Mouse (Mus musculus) megakaryocyte, adult 5-6 weeks (primary cell): ENCODE results near the gene Ccnjl. TPM values are rescaled to one million over a fixed set of nuclear protein-coding genes. Genes with fewer than 3 reads are reported as not detected.
A peak's percentile ranks its signal among the peaks of the same experiment; 100 is the strongest.

Source experiments
- ATAC-seq: 2 replicates; pipeline ENCODE4 v1.8.0; 2016; ENCODE audit warnings: mild to moderate bottlenecking, inconsistent platforms; ENCODE audit not compliant: poor library complexity, severe bottlenecking
- total RNA-seq, 2 experiments: library from RNA; stranded (forward) in 1 of 2; stranded (reverse) in 1 of 2; fragments of 153-499, 151-499 nt in 1 of 2; fragments of 221-1000, 200-1000 nt in 1 of 2; gene quantifications; 2 replicates each; pipeline versions ENCODE4 v1.2.3 to v1.2.4; 2015 to 2017

The Ccnjl gene
- total RNA-seq, 2 experiments from 2014 or later: not detected

DNA sequence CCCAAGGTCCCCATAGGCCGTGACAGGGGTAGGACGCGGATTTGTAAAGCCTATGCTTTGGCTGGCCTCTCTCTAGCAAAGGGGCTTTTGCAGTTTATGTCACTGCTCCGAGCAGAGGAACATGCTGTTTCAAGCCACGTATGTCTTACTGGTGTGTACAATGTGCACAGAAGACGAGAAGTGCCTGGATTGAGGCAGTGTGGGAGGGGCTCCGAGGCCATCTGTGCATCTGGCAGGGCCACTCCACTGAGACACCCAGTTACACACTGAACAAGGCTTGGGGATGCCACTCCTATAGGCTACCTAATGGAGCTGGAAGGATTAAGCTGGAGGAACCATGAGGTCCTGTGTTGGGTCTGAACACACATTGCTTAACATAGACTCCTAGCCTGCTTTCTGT lies 89.8 kb downstream of the Ccnjl start:
- no peak for ATAC-seq

DNA sequence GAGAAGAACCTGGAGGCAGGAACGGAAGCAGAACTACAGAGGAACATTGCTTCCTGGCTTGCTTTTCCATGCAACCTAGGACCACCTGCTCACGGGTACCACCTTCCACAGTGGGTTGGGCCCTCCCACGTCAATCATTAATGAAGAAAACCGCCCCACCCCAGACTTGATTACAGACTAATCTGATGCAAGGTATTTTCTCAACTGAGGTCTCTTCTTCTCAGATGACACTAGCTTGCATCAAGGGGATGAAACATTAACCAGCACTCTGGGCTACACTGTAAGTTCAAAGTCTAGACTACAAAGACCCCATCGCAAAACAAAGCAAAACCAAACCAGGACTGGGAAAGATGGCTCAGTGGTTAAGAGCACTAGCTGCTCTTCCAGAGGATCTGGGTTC lies 93.2 kb downstream of the Ccnjl start:
- no peak for ATAC-seq

DNA sequence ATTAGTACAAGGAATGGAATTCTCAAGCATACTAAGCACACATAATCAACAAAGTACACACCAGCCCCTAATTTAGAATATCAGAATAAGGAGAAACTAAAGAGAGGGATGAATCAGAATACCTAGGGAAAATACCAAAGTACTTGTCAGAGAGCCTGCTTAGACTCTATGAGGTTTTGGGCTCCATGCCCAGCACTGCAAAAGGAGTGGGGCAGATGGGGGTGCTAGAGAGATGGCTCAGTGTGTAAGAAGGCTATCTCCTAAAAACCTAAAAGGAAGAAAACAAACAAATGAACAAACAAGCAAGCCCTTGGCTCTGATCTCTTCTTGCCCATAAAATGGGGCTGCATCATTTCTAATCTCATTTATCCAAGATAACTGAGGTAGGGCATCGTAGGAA lies 95.8 kb downstream of the Ccnjl start:
- ATAC-seq: no peak

DNA sequence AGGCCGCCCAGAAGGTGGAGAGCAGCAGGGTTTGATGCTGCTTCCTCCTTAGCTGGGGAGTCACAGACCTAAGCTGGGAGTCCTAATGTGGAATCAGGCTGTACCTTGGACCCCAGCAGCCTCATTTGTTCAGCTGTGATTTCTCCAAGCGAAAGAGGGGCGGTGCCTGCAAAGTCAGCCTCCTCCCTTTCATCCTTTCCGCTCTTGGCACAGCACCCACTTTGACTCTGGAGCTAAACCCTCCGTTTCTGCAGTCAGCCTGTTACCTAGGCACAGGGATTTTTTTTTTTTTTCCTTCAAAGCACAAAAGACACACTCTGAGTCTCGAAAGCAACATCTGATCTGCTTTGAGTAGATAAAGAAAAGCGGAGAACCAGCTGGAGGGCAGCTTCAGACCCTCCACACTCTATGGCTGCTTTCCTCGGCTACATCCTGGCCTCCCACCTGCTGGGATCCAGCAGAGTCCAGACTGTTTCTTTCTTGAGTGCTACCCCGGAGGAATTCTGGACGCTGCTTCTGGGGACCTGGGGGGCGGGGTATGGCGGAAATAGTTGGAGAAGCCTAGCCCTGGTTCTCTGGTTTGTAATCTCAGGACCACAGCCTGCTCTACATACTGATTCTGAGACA lies 97.8 kb downstream of the Ccnjl start:
- no peak for ATAC-seq

DNA sequence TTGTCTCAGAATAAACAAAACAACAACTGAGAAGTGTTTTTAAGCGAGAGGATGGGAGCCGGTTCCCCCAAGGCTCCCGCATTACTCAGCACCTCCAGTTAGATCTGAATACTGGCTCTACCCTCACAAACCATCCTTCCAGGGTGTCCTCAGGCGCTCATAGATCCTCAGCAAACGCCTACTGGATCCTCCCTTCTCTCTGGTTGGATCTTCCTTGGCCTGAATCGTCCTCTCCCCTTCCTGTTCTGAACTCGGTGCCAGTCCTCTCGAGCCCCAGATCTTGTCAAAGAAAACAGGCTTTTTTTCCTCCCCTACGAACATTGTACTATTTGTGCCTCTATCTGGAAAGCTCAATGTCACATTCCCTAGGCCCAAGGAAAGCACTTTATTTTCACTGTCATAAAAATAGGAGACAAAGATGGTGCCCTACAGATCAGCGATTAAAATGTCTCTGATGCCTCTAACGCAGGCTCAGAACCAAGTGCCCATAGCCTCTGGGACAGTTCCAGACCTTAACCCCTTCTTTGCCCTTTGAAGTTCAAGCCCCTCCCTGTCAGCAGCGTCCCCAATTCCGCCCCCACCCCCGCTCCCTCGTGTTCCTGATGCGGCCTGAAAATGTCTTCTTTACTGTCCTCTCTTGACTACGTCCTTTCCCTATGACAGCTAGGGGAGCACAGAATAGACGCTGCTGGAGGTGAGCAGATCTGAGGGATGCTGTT lies 98.5 kb downstream of the Ccnjl start:
- ATAC-seq: no peak

DNA sequence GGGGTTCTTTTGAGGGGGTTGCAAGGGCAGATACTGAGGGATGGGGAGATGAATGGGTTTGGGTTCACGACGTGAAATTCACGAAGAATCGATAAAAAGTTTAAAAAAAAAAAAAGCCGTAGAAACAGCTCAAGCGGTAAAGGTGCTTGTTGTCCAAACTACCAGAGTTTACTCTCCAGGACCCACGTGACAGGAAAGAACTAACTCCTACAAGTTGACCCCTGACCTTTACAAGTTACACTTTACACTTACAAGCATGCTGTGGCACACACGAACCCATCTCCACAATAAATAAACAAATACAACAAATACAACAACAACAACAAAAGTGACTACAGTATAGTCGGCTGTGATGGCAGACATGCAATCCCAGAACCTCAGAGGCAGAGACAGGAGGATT lies 103.1 kb downstream of the Ccnjl start:
- no peak for ATAC-seq

DNA sequence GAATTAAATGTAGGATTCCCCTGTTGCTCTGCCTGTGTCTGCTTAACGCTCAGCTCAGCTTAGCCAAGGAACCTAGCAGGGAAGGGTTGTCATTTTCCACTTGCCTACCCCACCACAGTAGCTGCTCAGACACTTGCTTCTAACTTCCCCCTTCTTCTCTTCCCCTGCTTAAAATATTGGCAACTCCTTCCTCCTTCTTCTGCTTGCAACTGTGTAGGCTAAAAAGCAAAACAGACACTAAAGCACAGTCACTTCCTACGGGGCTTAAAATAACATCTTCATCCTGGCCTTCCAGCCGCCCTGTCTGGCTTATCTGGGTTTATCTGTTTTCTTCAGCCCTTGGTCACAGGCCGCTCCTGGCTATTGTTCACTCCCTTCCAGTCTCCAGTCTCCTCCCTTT lies 104.0 kb downstream of the Ccnjl start:
- ATAC-seq: peak; percentile 85

DNA sequence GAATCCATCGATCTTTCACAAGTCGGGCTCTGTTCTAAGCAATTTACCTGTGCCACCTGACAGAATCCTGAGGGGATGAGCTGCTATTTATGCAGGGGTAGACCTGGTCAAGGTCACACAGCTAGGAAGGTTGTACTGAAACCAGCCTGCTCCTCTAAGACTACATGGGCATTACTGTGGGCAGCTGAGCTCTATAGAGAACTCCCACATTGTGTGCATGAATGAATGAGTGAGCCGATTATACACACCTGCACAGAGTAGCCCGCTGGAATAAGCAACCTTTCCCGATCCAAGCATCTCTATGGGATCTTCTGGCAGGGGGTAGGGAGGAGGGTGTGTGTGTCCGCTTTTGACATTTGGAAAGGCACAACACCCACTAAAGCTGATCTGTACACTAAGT lies 104.6 kb downstream of the Ccnjl start:
- no peak for ATAC-seq

DNA sequence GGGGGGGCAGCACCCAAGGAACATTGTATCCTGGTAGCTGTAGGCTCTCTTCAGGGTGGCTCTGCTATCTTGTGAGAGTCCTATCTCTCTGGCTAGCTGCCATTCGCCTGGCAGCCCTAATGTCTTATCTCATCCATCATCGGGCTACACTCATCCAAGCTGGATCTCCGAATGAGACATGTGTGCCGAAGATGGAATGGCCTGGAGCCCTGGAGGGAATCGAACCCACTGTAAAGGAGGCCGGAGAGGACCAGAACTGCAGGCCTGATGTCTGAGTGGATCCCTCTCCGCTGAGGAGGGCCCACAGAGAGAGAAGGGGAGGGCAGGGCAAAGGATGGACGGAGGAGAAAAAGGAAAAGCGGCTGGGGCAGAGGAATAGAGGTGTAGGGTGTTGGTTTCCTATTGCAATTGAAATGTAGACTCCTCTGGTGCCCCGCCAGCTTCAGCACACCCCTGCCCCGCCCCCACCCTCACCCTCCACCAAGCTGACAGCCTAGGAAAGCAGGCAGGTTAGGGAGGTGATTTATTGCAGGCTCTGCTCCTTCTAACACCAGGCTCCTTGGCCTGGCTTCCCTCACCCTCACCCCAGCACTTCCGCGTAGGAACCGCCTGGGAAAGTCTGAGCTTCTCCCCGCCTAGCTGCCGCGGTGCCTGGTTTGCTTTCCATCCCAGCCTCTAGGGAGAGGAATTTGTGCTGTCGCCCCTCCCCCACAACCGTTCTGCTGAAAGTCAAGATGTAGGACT lies 105.2 kb downstream of the Ccnjl start:
- peak; percentile 41; the same call in 1 of the 2 replicates for ATAC-seq

Other genes with a start within 250 kb of the Ccnjl start
- 49.1 and 49.6 TPM in 2 replicates for gene Pttg1, start 102.5 kb upstream of the Ccnjl start, total RNA-seq (2015)
- 40.5 and 44.4 TPM in 2 replicates for gene Pttg1, start 102.5 kb upstream of the Ccnjl start, total RNA-seq (2017)
- gene Slu7, start 95.0 kb upstream of the Ccnjl start, total RNA-seq (2015): 25.9 and 36.3 TPM in 2 replicates
- gene Slu7, start 95.0 kb upstream of the Ccnjl start, total RNA-seq (2017): 74.2 and 77.7 TPM in 2 replicates
- gene C1qtnf2, start 54.5 kb upstream of the Ccnjl start, total RNA-seq (2015): not detected in 2 replicates
- not detected in 2 replicates for gene C1qtnf2, start 54.5 kb upstream of the Ccnjl start, total RNA-seq (2017)
- not detected in 2 replicates for gene 4933415A04Rik, start 58.3 kb downstream of the Ccnjl start, total RNA-seq (2015)
- not detected in 2 replicates for gene 4933415A04Rik, start 58.3 kb downstream of the Ccnjl start, total RNA-seq (2017)
- not detected in 2 replicates for gene Fabp6, start 72.8 kb downstream of the Ccnjl start, total RNA-seq (2015)
- not detected in 2 replicates for gene Fabp6, start 72.8 kb downstream of the Ccnjl start, total RNA-seq (2017)
- gene Pwwp2a, start 153.2 kb downstream of the Ccnjl start, total RNA-seq (2015): 28.9 and 29.2 TPM in 2 replicates
- gene Pwwp2a, start 153.2 kb downstream of the Ccnjl start, total RNA-seq (2017): 21.5 and 21.9 TPM in 2 replicates
- gene Ttc1, start 219.2 kb downstream of the Ccnjl start, total RNA-seq (2015): 32.1 and 37.8 TPM in 2 replicates
- gene Ttc1, start 219.2 kb downstream of the Ccnjl start, total RNA-seq (2017): 56.4 and 65.2 TPM in 2 replicates